Mouse (Mus musculus): ENCODE results near the gene Satb2. TPM values are rescaled to one million over a fixed set of nuclear protein-coding genes. Genes with fewer than 3 reads are reported as not detected.

Gene Satb2
- polyA plus RNA-seq (2015; fragmentation: Illumina TruSeq; extraction: RNeasy Lipid Tissue Mini Kit (QIAGEN cat#74804); ENCODE audit: low read depth, low replicate concordance) = 20.2 TPM

DNA sequence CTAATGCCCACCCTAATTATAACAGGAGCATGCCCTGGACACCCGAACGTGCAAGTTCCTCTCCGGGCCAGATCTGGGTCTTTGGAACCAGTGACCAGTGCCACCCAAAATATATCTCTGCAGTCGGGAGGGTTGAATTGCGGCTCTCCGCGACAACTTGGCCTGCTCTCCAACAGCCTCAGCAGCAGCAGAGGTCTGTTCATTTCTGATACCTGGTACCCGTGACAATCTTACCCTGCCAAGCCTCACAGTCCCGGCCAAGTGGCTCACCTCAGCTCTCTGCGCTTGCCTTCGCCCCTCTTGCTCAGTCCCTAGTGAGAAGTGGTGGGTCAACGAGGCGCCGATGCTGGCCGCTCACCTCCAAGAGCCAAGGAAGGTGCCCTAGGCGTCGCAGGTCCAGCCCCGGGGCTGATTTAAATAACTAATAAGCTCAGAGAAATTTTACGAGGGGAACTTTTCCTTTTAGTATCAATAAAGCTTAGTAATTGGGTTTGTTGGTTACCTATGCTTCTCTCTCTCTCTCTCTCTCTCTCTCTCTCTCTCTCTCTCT, at the start of gene Satb2:
Gene Satb2 (minus strand): TSS at position 500 of the 550 bp plus-strand sequence.

Data from brain, adult 10 weeks (tissue).